Mouse (Mus musculus) midbrain, embryonic 11.5 days (tissue): ENCODE data around the gene Lrpprc. TPM values are rescaled to one million over a fixed set of nuclear protein-coding genes. Genes with fewer than 3 reads are reported as not detected.

ENCODE experiments used
- ATAC-seq: fragments of 200-750 bp; cut with Nextera tagmentation; 2 replicates; pipeline ENCODE4 v1.8.0; 2017; ENCODE audit warnings: moderate TSS enrichment, moderate library complexity; ENCODE audit not compliant: low FRiP score
- DNase-seq: peaks from one replicate; pipeline ENCODE4 v3.0.0; 2015; ENCODE audit warnings: low spot score; ENCODE audit errors: missing footprints
- H3K27ac ChIP-seq: fragments of 300-500 bp; sonication (generic); 2 replicates; pipeline ENCODE4 v1.5.1; 2014; ENCODE audit warnings: low read depth, low read length
- H3K27me3 ChIP-seq: fragments of 300-500 bp; sonication (generic); 2 replicates; pipeline ENCODE4 v1.6.1; 2014; ENCODE audit warnings: mild to moderate bottlenecking, low read length, moderate library complexity, mixed read lengths; ENCODE audit not compliant: control insufficient read depth, insufficient read depth
- H3K36me3 ChIP-seq: fragments of 300-500 bp; sonication (generic); 2 replicates; pipeline ENCODE4 v1.6.1; 2014; ENCODE audit warnings: mild to moderate bottlenecking, low read length, moderate library complexity, mixed read lengths; ENCODE audit not compliant: control insufficient read depth, insufficient read depth
- H3K4me1 ChIP-seq: fragments of 300-500 bp; sonication (generic); 2 replicates; pipeline ENCODE4 v1.6.1; 2014; ENCODE audit warnings: low read length; ENCODE audit not compliant: control insufficient read depth, insufficient read depth
- H3K4me2 ChIP-seq: fragments of 300-500 bp; sonication (generic); 2 replicates; pipeline ENCODE4 v1.6.1; 2014; ENCODE audit warnings: mild to moderate bottlenecking, moderate library complexity
- H3K4me3 ChIP-seq: fragments of 300-500 bp; sonication (generic); 2 replicates; pipeline ENCODE4 v1.5.1; 2014; ENCODE audit warnings: low read depth, low read length
- H3K9ac ChIP-seq: fragments of 300-500 bp; sonication (generic); 2 replicates; pipeline ENCODE4 v1.6.1; 2014; ENCODE audit warnings: low read length
- H3K9me3 ChIP-seq: fragments of 300-500 bp; sonication (generic); 2 replicates; pipeline ENCODE4 v1.6.1; 2016; ENCODE audit warnings: low read length; ENCODE audit not compliant: control insufficient read depth
- WGBS: fragments of 180-500 bp; shearing (Covaris S2); extraction: QIAGEN DNeasy Blood & Tissue Kit; methylation state at CpG from one replicate; pipeline ENCODE4 v1.1.7; 2014; 5-methylcytosine and 5-hydroxymethylcytosine counted together
- polyA plus RNA-seq: library from polyadenylated mRNA; unstranded; fragments of >200 nt; fragmentation: Nextera tagmentation; extraction: Ambion mirVana; gene quantifications from 2 replicates; pipeline ENCODE4 v1.2.1, GENCODE M21; 2014

Lrpprc gene
- polyA plus RNA-seq, 1 experiment from 2014 or later, result 53.9 TPM

GRCm38 (mm10) chr17:84780321-84780720 lies 10.3 kb downstream of the Lrpprc start:
- H3K9me3 ChIP-seq, result no peaks in the 10 kb centered on the region
- no peak overlapping the region for H3K27ac ChIP-seq
- H3K9ac ChIP-seq, result no peak overlapping the region
- 98% methylated on average over 6 of the region's 6 CpGs for WGBS
- peaks cover under 1% of the 10 kb centered on the region; the same call in 1 of the 2 replicates for H3K36me3 ChIP-seq
- H3K4me2 ChIP-seq, result no peak overlapping the region
- ATAC-seq (no peak), DNase-seq (no peak)
- H3K4me1 ChIP-seq, result no peaks in the 10 kb centered on the region
- no peak overlapping the region for H3K4me3 ChIP-seq
- no peaks in the 10 kb centered on the region for H3K27me3 ChIP-seq

GRCm38 (mm10) chr17:84778477-84778978 lies 12.1 kb downstream of the Lrpprc start:
- Histone ChIP-seq H3K9ac (no peak overlapping the region), H3K4me2 (no peak overlapping the region), H3K27me3 (no peaks in the 10 kb centered on the region), H3K36me3 (peaks cover 2% of the 10 kb centered on the region; the same call in 1 of the 2 replicates), H3K4me1 (no peaks in the 10 kb centered on the region), H3K4me3 (no peak overlapping the region), H3K9me3 (no peaks in the 10 kb centered on the region), H3K27ac (no peak overlapping the region)
- no peak for DNase-seq
- 91% methylated on average over 7 of the region's 7 CpGs for WGBS
- ATAC-seq, result no peak

GRCm38 (mm10) chr17:84776362-84777000 lies 14.1 kb downstream of the Lrpprc start:
- Histone ChIP-seq H3K9ac (no peak overlapping the region), H3K4me3 (no peak overlapping the region), H3K4me2 (no peak overlapping the region), H3K4me1 (no peaks in the 10 kb centered on the region), H3K9me3 (no peaks in the 10 kb centered on the region), H3K27ac (no peak overlapping the region), H3K36me3 (peaks cover 2% of the 10 kb centered on the region; the same call in 1 of the 2 replicates), H3K27me3 (no peaks in the 10 kb centered on the region)
- ATAC-seq (no peak), DNase-seq (no peak)
- 89% methylated on average over 16 of the region's 16 CpGs for WGBS

- Histone ChIP-seq H3K9ac (no peak overlapping the region), H3K4me3 (no peak overlapping the region), H3K36me3 (0 out of 2 replicates have a peak, but pooled peaks cover 2% of the 10 kb centered on the region), H3K27ac (no peak overlapping the region), H3K4me2 (no peak overlapping the region), H3K27me3 (no peaks in the 10 kb centered on the region), H3K9me3 (no peaks in the 10 kb centered on the region), H3K4me1 (no peaks in the 10 kb centered on the region)
- 89% methylated on average over 10 of the region's 10 CpGs for WGBS
- no peak for ATAC-seq
- DNase-seq, result no peak
Measured at GRCm38 (mm10) chr17:84775291-84775690, 15.3 kb downstream of the Lrpprc start.

GRCm38 (mm10) chr17:84771882-84772281 lies 18.7 kb downstream of the Lrpprc start:
- Histone ChIP-seq H3K27ac (no peak overlapping the region), H3K36me3 (peaks cover 5% of the 10 kb centered on the region; the same call in 1 of the 2 replicates), H3K9me3 (no peaks in the 10 kb centered on the region), H3K27me3 (no peaks in the 10 kb centered on the region), H3K4me3 (no peak overlapping the region), H3K4me1 (no peaks in the 10 kb centered on the region), H3K4me2 (no peak overlapping the region), H3K9ac (no peak overlapping the region)
- ATAC-seq (no peak), DNase-seq (no peak)
- WGBS, result 94% methylated on average over 9 of the region's 9 CpGs

- no peak overlapping the region for H3K4me3 ChIP-seq
- H3K36me3 ChIP-seq, result no peaks in the 10 kb centered on the region
- no peak overlapping the region for H3K27ac ChIP-seq
- DNase-seq (no peak), ATAC-seq (no peak)
- 85% methylated on average over 8 of the region's 8 CpGs for WGBS
- no peak overlapping the region for H3K4me2 ChIP-seq
- H3K27me3 ChIP-seq, result no peaks in the 10 kb centered on the region
- no peak overlapping the region for H3K9ac ChIP-seq
- H3K4me1 ChIP-seq, result no peaks in the 10 kb centered on the region
- no peaks in the 10 kb centered on the region for H3K9me3 ChIP-seq
Measured at GRCm38 (mm10) chr17:84758971-84759370, 31.6 kb downstream of the Lrpprc start.

GRCm38 (mm10) chr17:84758374-84758773 lies 32.2 kb downstream of the Lrpprc start:
- ATAC-seq (no peak), DNase-seq (no peak)
- Histone ChIP-seq H3K27ac (no peak overlapping the region), H3K4me2 (no peak overlapping the region), H3K36me3 (no peaks in the 10 kb centered on the region), H3K9ac (no peak overlapping the region), H3K9me3 (no peaks in the 10 kb centered on the region), H3K4me3 (no peak overlapping the region), H3K4me1 (no peaks in the 10 kb centered on the region), H3K27me3 (no peaks in the 10 kb centered on the region)
- 22% methylated on average over 10 of the region's 10 CpGs for WGBS

GRCm38 (mm10) chr17:84756090-84756489 lies 34.5 kb downstream of the Lrpprc start:
- Histone ChIP-seq H3K9me3 (no peaks in the 10 kb centered on the region), H3K4me2 (no peak overlapping the region), H3K9ac (no peak overlapping the region), H3K27me3 (no peaks in the 10 kb centered on the region), H3K4me1 (peaks cover 8% of the 10 kb centered on the region; the same call in 1 of the 2 replicates), H3K27ac (no peak overlapping the region), H3K36me3 (no peaks in the 10 kb centered on the region), H3K4me3 (no peak overlapping the region)
- DNase-seq, result no peak
- ATAC-seq, result no peak
- WGBS, result 70% methylated on average over 2 of the region's 2 CpGs

- H3K27me3 ChIP-seq, result no peaks in the 10 kb centered on the region
- H3K4me2 ChIP-seq, result no peak overlapping the region
- peaks cover 12% of the 10 kb centered on the region for H3K4me1 ChIP-seq
- DNase-seq (no peak), ATAC-seq (no peak)
- H3K27ac ChIP-seq, result no peak overlapping the region
- no peaks in the 10 kb centered on the region for H3K9me3 ChIP-seq
- no peak overlapping the region for H3K4me3 ChIP-seq
- WGBS, result 81% methylated on average over 5 of the region's 5 CpGs
- H3K9ac ChIP-seq, result no peak overlapping the region
- H3K36me3 ChIP-seq, result no peaks in the 10 kb centered on the region
Measured at GRCm38 (mm10) chr17:84753489-84753888, 37.1 kb downstream of the Lrpprc start.
